Mouse (Mus musculus): ENCODE results near the gene Gna15. TPM values are rescaled to one million over a fixed set of nuclear protein-coding genes. Genes with fewer than 3 reads are reported as not detected.

Gene Gna15
- polyA plus RNA-seq, 1 experiment from 2014 or later: 7.3 TPM

- Histone ChIP-seq H3K4me1 (peaks cover 16% of the 10 kb centered on the region), H3K27me3 (replicated peaks) (no peaks in the 10 kb centered on the region), H3K4me2 (no peak overlapping the region), H3K9ac (no peak overlapping the region), H3K9me3 (replicated peaks) (no peaks in the 10 kb centered on the region), H3K27ac (no peak overlapping the region), H3K36me3 (peaks cover 86% of the 10 kb centered on the region), H3K4me3 (no peak overlapping the region)
- ATAC-seq: no peak
- WGBS (ENCODE audit: insufficient replicate concordance): 86% methylated on average over 14 of the region's 14 CpGs
Measured at GRCm38 (mm10) chr10:81489941-81490340, 34.1 kb downstream of the Gna15 start.

DNA sequence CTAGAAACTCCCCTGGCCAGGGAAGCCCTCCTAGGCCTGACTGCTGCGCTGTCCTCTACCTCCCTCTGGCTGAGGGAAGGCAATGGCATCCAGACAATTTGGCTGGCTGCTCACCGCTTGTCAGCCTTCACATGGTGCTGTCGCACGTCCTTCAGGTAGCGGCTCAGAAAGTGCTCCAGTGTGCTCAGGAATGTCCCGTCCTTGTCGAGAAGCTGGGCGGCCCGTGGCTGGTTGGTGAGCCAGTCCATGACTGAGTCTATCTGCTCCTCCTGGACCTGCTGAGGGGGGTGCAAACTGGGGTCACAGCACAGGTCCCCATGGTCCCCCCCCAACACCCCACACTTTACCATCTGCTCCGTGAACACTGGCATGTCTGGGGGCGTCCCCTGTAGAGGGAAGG is 35.9 kb downstream of the Gna15 start:
- H3K27ac ChIP-seq: no peak overlapping the region
- no peak overlapping the region for H3K4me2 ChIP-seq
- ATAC-seq: no peak
- H3K9me3 ChIP-seq (replicated peaks): no peaks in the 10 kb centered on the region
- peaks cover 3% of the 10 kb centered on the region for H3K27me3 ChIP-seq (replicated peaks)
- WGBS (ENCODE audit: insufficient replicate concordance): 80% methylated on average over 11 of the region's 11 CpGs
- H3K9ac ChIP-seq: no peak overlapping the region
- peaks cover 70% of the 10 kb centered on the region for H3K36me3 ChIP-seq
- no peaks in the 10 kb centered on the region for H3K4me1 ChIP-seq
- no peak overlapping the region for H3K4me3 ChIP-seq

- Histone ChIP-seq H3K4me3 (no peak overlapping the region), H3K9ac (no peak overlapping the region), H3K9me3 (replicated peaks) (no peaks in the 10 kb centered on the region), H3K4me1 (peaks cover 12% of the 10 kb centered on the region), H3K27ac (no peak overlapping the region), H3K4me2 (no peak overlapping the region), H3K36me3 (peaks cover 54% of the 10 kb centered on the region), H3K27me3 (replicated peaks) (peaks cover 19% of the 10 kb centered on the region)
- no peak for ATAC-seq
- WGBS (ENCODE audit: insufficient replicate concordance): 77% methylated on average over 10 of the region's 10 CpGs
Measured at GRCm38 (mm10) chr10:81486496-81486895, 37.5 kb downstream of the Gna15 start.

GRCm38 (mm10) chr10:81485479-81486018 is 38.5 kb downstream of the Gna15 start:
- peaks cover 45% of the 10 kb centered on the region for H3K36me3 ChIP-seq
- no peak overlapping the region for H3K9ac ChIP-seq
- H3K4me2 ChIP-seq: no peak overlapping the region
- peaks cover 12% of the 10 kb centered on the region for H3K4me1 ChIP-seq
- H3K27me3 ChIP-seq (replicated peaks): peaks cover 28% of the 10 kb centered on the region
- no peak for ATAC-seq
- H3K9me3 ChIP-seq (replicated peaks): no peaks in the 10 kb centered on the region
- H3K4me3 ChIP-seq: no peak overlapping the region
- 56% methylated on average over 7 of the region's 7 CpGs for WGBS (ENCODE audit: insufficient replicate concordance)
- no peak overlapping the region for H3K27ac ChIP-seq

GRCm38 (mm10) chr10:81485060-81485449 is 39.0 kb downstream of the Gna15 start:
- no peak overlapping the region for H3K4me2 ChIP-seq
- no peaks in the 10 kb centered on the region for H3K9me3 ChIP-seq (replicated peaks)
- no peak overlapping the region for H3K4me3 ChIP-seq
- no peak for ATAC-seq
- no peak overlapping the region for H3K27ac ChIP-seq
- WGBS (ENCODE audit: insufficient replicate concordance): 10% methylated on average over 2 of the region's 2 CpGs
- peaks cover 33% of the 10 kb centered on the region for H3K27me3 ChIP-seq (replicated peaks)
- H3K4me1 ChIP-seq: peaks cover 12% of the 10 kb centered on the region
- H3K36me3 ChIP-seq: peaks cover 40% of the 10 kb centered on the region
- no peak overlapping the region for H3K9ac ChIP-seq

GRCm38 (mm10) chr10:81484441-81485059 is 39.5 kb downstream of the Gna15 start:
- peaks cover 12% of the 10 kb centered on the region for H3K4me1 ChIP-seq
- H3K9me3 ChIP-seq (replicated peaks): no peaks in the 10 kb centered on the region
- no peak for ATAC-seq
- WGBS (ENCODE audit: insufficient replicate concordance): 61% methylated on average over 6 of the region's 6 CpGs
- peaks cover 38% of the 10 kb centered on the region for H3K27me3 ChIP-seq (replicated peaks)
- no peak overlapping the region for H3K27ac ChIP-seq
- H3K36me3 ChIP-seq: peaks cover 35% of the 10 kb centered on the region
- H3K4me3 ChIP-seq: no peak overlapping the region
- no peak overlapping the region for H3K9ac ChIP-seq
- H3K4me2 ChIP-seq: no peak overlapping the region

- 14% methylated on average over 9 of the region's 9 CpGs for WGBS (ENCODE audit: insufficient replicate concordance)
- no peak overlapping the region for H3K4me3 ChIP-seq
- no peaks in the 10 kb centered on the region for H3K9me3 ChIP-seq (replicated peaks)
- H3K27ac ChIP-seq: no peak overlapping the region
- ATAC-seq: no peak
- H3K4me1 ChIP-seq: peaks cover 12% of the 10 kb centered on the region
- H3K36me3 ChIP-seq: peaks cover 29% of the 10 kb centered on the region
- H3K9ac ChIP-seq: no peak overlapping the region
- no peak overlapping the region for H3K4me2 ChIP-seq
- H3K27me3 ChIP-seq (replicated peaks): peaks cover 39% of the 10 kb centered on the region
Measured at GRCm38 (mm10) chr10:81483983-81484382, 40.0 kb downstream of the Gna15 start.

DNA sequence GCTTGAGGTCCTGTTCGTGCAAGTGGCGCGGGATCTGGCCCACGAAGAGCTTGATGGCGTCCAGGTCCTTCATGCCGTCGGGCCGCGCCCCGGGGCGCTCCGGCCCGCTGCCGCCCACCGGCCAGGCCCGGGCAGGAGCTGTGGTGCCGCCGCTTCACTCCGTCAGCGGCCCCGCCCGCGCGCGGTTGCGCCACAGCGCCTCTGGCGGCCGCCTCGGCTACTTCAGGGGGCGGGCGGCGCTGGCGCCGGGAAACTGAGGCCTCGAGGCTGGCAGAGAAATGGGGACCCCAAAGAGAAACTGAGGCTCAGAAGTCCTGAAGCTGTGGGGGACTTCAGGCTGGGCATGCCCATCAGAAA is 41.5 kb downstream of the Gna15 start, which contains the start of gene Celf5:
Celf5 (minus strand) TSS at position 177 of the 357 bp plus-strand sequence.
- H3K27ac ChIP-seq: no peak within 1 kb of the TSS
- peaks cover 54% of the 10 kb centered on the region for H3K27me3 ChIP-seq (replicated peaks)
- H3K36me3 ChIP-seq: peaks cover 14% of the 10 kb centered on the region
- under 1% methylated on average over 31 of the region's 36 CpGs for WGBS (ENCODE audit: insufficient replicate concordance)
- 0 out of 2 replicates have a peak within 1 kb of the TSS, but pooled peaks have one; percentile 24 for H3K9ac ChIP-seq
- H3K4me3 ChIP-seq: peak within 1 kb of the TSS; percentile 46
- H3K9me3 ChIP-seq (replicated peaks): no peaks in the 10 kb centered on the region
- peak within 1 kb of the TSS; percentile 72 for H3K4me2 ChIP-seq
- H3K4me1 ChIP-seq: peaks cover 12% of the 10 kb centered on the region
- peak; percentile 59 for ATAC-seq

DNA sequence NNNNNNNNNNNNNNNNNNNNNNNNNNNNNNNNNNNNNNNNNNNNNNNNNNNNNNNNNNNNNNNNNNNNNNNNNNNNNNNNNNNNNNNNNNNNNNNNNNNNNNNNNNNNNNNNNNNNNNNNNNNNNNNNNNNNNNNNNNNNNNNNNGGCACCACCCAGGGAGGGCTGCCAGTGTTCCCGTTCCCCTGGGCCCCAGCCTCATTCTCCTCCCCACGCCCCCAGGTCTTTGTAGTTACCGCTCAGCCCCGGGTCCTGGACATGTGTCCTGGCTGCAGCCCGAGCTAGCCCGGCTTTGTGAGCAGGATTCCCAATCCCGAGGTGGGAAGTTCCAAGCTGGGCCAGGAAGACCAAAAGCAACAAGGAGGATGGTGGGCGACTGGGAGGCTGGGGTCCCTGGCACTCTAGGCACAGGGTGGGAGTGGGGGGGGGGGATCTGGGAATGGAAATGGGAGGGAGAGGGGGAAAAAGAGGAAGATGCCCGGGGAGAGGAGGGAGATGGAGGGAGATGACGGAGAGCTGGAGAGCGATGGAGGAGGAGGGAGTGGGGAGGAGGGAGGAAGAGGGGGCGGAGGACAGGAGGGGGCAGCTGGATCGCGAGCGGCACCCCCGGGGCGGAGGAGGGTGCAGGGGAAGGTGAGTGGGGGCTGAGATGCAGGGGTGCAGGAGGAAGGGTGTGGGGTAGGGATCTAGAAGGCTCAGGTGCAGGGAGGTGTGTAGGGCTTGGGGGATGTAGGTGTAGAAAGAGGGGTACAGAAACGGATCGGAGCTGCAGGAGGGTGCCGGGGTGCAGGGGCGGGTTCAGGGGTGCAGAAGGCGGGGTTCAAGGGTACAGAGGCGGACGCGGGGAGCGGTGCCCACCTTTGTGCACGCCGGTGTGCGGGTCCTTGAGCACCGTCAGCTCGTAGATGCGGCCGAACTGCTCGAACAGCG is 42.2 kb downstream of the Gna15 start:
- WGBS (ENCODE audit: insufficient replicate concordance): 8% methylated on average over 31 of the region's 35 CpGs
- peaks cover 12% of the 10 kb centered on the region for H3K4me1 ChIP-seq
- H3K9ac ChIP-seq: 0 out of 2 replicates have a peak overlapping the region, but pooled peaks have one; percentile 24
- no peak overlapping the region for H3K27ac ChIP-seq
- H3K27me3 ChIP-seq (replicated peaks): peaks cover 60% of the 10 kb centered on the region
- H3K4me2 ChIP-seq: peak overlapping the region; percentile 72
- peaks cover 8% of the 10 kb centered on the region for H3K36me3 ChIP-seq
- no peaks in the 10 kb centered on the region for H3K9me3 ChIP-seq (replicated peaks)
- H3K4me3 ChIP-seq: peak overlapping the region; percentile 46
- no peak for ATAC-seq

DNA sequence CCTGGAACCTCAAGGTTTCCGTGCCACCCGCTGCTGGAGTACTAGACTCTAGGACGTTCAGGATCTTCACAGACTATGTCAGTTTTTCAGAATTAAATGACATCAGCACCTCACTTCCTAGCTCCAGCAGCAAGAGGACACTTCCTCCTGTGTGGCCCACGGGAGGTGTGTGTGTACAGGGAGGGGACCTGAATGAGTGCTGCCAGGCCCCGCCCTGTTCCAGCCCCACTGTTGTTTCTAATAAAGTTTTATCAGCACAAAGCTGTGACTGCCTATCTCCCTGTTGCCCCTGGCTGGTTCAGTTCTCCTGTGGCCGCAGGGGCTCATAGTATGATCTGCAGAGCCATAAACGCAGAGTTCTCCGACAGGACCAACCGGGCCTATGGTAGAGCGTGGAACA is 49.6 kb downstream of the Gna15 start:
- H3K36me3 ChIP-seq: no peaks in the 10 kb centered on the region
- no peaks in the 10 kb centered on the region for H3K4me1 ChIP-seq
- no peak for ATAC-seq
- H3K27me3 ChIP-seq (replicated peaks): peaks cover 96% of the 10 kb centered on the region
- no peak overlapping the region for H3K4me3 ChIP-seq
- H3K9ac ChIP-seq: no peak overlapping the region
- WGBS (ENCODE audit: insufficient replicate concordance): 65% methylated on average over 10 of the region's 10 CpGs
- H3K4me2 ChIP-seq: no peak overlapping the region
- no peak overlapping the region for H3K27ac ChIP-seq
- no peaks in the 10 kb centered on the region for H3K9me3 ChIP-seq (replicated peaks)

- H3K4me3 ChIP-seq: no peak overlapping the region
- ATAC-seq: no peak
- no peak overlapping the region for H3K9ac ChIP-seq
- no peak overlapping the region for H3K27ac ChIP-seq
- H3K36me3 ChIP-seq: no peaks in the 10 kb centered on the region
- 6% methylated on average over 22 of the region's 22 CpGs for WGBS (ENCODE audit: insufficient replicate concordance)
- no peaks in the 10 kb centered on the region for H3K4me1 ChIP-seq
- peaks cover 100% of the 10 kb centered on the region for H3K27me3 ChIP-seq (replicated peaks)
- H3K4me2 ChIP-seq: no peak overlapping the region
- no peaks in the 10 kb centered on the region for H3K9me3 ChIP-seq (replicated peaks)
Measured at GRCm38 (mm10) chr10:81473003-81473451, 51.0 kb downstream of the Gna15 start.

Data from liver, embryonic 12.5 days (tissue).